Mouse (Mus musculus): ENCODE data around the gene Pygo1. TPM values are rescaled to one million over a fixed set of nuclear protein-coding genes. Genes with fewer than 3 reads are reported as not detected.
A peak's percentile ranks its signal among the peaks of the same experiment; 100 is the strongest.

The Pygo1 gene
- total and polyA plus RNA-seq, 3 experiments: 3.3 to 16.0 (median 13.6) TPM

DNA sequence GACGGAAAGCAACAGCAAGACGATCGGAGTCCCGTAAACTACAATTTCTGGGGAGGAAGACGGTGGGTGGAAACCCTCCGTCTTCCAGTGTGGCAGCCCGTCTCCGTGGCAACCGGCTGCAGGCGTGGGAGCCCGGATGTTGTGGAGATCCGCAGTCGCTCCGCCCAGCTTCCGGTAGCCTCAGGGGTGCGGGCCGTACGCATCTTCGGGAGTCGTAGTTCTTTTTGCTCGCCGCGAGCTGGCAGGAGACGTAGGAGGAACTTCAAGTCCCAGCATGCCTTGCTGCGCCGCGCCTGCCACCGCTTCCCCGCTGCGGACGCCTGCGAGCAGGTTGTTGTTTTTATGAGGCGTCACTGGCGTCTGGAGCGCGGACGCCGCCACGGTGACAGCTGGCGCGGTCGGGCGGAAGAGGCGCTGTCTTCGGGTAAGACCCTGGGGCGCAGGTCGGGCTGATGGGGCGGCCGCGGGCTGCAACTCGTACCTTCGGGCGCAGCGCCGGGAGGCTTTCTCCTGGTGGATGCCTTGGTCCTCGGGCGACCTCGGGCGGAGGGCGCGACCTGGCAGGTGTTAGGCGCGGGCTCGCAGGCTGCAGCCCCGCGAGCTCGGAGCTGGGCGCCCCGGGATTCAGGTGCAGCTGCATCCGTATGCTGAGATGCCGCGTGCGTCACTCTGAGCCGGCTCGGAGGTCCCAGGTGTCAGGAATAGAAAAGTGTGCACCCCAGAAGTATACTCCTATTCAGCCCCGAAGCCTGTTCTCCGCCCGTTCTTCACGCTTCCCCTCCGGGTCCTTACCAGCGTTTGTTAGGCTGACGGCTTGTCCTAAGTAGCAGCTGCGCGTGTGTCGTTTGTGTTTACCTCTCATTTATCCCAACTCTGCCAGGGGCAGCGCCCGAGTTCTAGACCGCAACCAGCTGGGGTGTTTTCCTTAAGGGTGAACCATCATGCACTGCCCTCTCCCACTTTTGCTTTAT is 60.1 kb downstream of the Pygo1 start, which contains the start of the genes Ccpg1os and Ccpg1:
Gene Ccpg1os, minus strand, starts transcription at position 133 of the 971 bp plus-strand sequence.
Gene Ccpg1, plus strand, starts transcription at position 180 of the 971 bp plus-strand sequence.
- Histone ChIP-seq H3K36me3 (ENCODE audit: control insufficient read depth, insufficient read depth, low read length) (no peaks in the 10 kb centered on the region), H3K79me2 (replicated peaks; ENCODE audit: control insufficient read depth, insufficient read depth, low read length) (no peaks in the 10 kb centered on the region), H3K4me3 (peak within 1 kb of the TSS; percentile 69), H3K9ac (ENCODE audit: low read depth, low read length) (peak within 1 kb of the TSS; percentile 83), H3K27ac (peak within 1 kb of the TSS; percentile 95), H3K27me3 (ENCODE audit: control insufficient read depth, insufficient read depth, low read length) (no peaks in the 10 kb centered on the region), H3K4me1 (ENCODE audit: control insufficient read depth, insufficient read depth, low read length) (peaks cover 1% of the 10 kb centered on the region; the same call in 1 of the 2 replicates)
- intact Hi-C loops (cut with DNase I): loop anchor here (2.0 to 5.0 kb wide), 3 partner anchors 15 to 127 kb away; partner anchors contain the start of gene Rsl24d1
- DNase-seq: peak; percentile 94 to 98
- peak; percentile 62 for TF ChIP-seq POLR2A (IDR thresholded peaks at IDR 0.05; ENCODE audit: insufficient read depth, low read depth, low read length)
- TF ChIP-seq EP300 (IDR thresholded peaks at IDR 0.05; ENCODE audit: insufficient read depth, low read depth, low read length): peak; percentile 7; the same call in 1 of the 2 replicates
- peak; percentile 46 for TF ChIP-seq CTCF (IDR thresholded peaks at IDR 0.05)
- WGBS: under 1% methylated on average over 88 of the region's 88 CpGs

DNA sequence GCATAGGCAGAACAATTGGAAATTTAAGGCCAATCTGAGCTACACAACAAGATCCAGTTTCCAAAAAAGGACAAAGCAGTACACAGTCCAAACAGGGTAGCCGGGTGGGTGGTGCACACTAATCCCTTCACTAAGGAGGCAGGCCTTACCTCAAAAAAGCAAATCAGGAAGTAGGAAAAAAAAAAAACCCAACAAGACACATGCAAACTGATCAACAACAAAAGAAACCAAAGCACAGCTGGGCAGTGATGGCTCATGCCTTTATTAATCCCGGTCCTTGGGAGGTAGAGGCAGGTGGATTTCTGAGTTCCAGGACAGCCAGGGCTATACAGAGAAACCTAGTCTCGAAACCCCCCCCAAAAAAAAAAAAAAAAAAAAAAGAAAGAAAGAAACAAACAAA is 62.3 kb downstream of the Pygo1 start:
- Histone ChIP-seq H3K79me2 (replicated peaks; ENCODE audit: control insufficient read depth, insufficient read depth, low read length) (no peaks in the 10 kb centered on the region), H3K9ac (ENCODE audit: low read depth, low read length) (no peak overlapping the region), H3K27me3 (ENCODE audit: control insufficient read depth, insufficient read depth, low read length) (no peaks in the 10 kb centered on the region), H3K27ac (no peak overlapping the region), H3K4me1 (ENCODE audit: control insufficient read depth, insufficient read depth, low read length) (peaks cover 1% of the 10 kb centered on the region), H3K36me3 (ENCODE audit: control insufficient read depth, insufficient read depth, low read length) (no peaks in the 10 kb centered on the region), H3K4me3 (no peak overlapping the region)
- intact Hi-C loops (cut with DNase I): loop anchor here (5.0 kb wide), 2 partner anchors 50 to 125 kb away; partner anchors contain the start of gene Rsl24d1
- TF ChIP-seq POLR2A (IDR thresholded peaks at IDR 0.05; ENCODE audit: insufficient read depth, low read depth, low read length) (no peak), CTCF (IDR thresholded peaks at IDR 0.05) (no peak), EP300 (IDR thresholded peaks at IDR 0.05; ENCODE audit: insufficient read depth, low read depth, low read length) (no peak)
- no peak for DNase-seq
- WGBS: 59% methylated on average over 3 of the region's 3 CpGs

DNA sequence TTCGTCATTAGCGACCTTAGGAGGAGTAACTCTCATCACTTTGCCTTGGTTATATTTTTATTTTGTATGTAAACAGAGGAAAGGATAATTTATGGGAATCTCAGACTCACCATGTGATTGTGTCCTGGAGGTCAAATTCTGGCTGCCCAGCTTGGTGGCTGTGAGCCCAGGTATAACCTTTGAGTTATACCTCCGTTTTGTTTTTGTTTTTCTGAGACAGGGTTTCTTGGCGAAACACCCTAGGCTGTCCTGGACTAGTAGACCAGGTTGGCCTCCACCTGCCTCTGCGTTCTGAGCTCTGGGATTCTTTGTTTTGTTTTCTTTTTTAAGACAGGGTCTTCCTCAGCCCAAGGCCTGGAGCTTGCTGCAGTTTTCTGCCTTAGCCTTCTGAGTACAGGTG is 63.3 kb downstream of the Pygo1 start:
- WGBS: 84% methylated on average over 5 of the region's 5 CpGs
- no peak overlapping the region for H3K27ac ChIP-seq
- intact Hi-C loops (cut with DNase I): loop anchor here (5.0 kb wide), 2 partner anchors 49 to 124 kb away; partner anchors contain the start of gene Rsl24d1

DNA sequence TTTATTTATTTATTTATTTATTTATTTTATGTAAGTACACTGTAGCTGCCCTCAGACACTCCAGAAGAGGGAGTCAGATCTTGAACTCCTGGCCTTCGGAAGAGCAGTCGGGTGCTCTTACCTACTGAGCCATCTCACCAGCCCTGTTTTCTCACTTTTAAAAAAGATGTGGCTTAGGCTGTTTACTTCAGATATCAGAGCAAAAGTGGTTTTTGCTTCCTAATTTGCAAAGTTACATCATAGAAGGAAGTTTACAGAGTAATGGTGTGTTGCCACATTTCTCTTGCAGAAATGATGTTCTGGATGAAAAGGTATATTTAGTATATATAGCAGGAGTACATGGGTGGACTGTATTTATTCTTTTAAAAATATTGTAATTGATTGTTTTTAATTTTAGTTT is 66.0 kb downstream of the Pygo1 start:
- H3K79me2 ChIP-seq (replicated peaks; ENCODE audit: control insufficient read depth, insufficient read depth, low read length): peaks cover 2% of the 10 kb centered on the region; the same call in 1 of the 2 replicates
- no peak for DNase-seq
- 97% methylated on average over 2 of the region's 2 CpGs for WGBS
- no peak overlapping the region for H3K4me3 ChIP-seq
- peaks cover 1% of the 10 kb centered on the region for H3K4me1 ChIP-seq (ENCODE audit: control insufficient read depth, insufficient read depth, low read length)
- H3K36me3 ChIP-seq (ENCODE audit: control insufficient read depth, insufficient read depth, low read length): no peaks in the 10 kb centered on the region; the same call in 1 of the 2 replicates
- no peak overlapping the region for H3K9ac ChIP-seq (ENCODE audit: low read depth, low read length)
- H3K27me3 ChIP-seq (ENCODE audit: control insufficient read depth, insufficient read depth, low read length): no peaks in the 10 kb centered on the region
- no peak overlapping the region for H3K27ac ChIP-seq
- intact Hi-C loops (cut with DNase I): no loop called here
- TF ChIP-seq EP300 (IDR thresholded peaks at IDR 0.05; ENCODE audit: insufficient read depth, low read depth, low read length) (no peak), CTCF (IDR thresholded peaks at IDR 0.05) (no peak), POLR2A (IDR thresholded peaks at IDR 0.05; ENCODE audit: insufficient read depth, low read depth, low read length) (no peak)

More for the DNA sequence above, 63.3 kb downstream of the Pygo1 start:
- Histone ChIP-seq H3K4me1 (ENCODE audit: control insufficient read depth, insufficient read depth, low read length) (peaks cover 1% of the 10 kb centered on the region), H3K36me3 (ENCODE audit: control insufficient read depth, insufficient read depth, low read length) (no peaks in the 10 kb centered on the region), H3K79me2 (replicated peaks; ENCODE audit: control insufficient read depth, insufficient read depth, low read length) (no peaks in the 10 kb centered on the region; the same call in 1 of the 2 replicates), H3K9ac (ENCODE audit: low read depth, low read length) (no peak overlapping the region), H3K27me3 (ENCODE audit: control insufficient read depth, insufficient read depth, low read length) (no peaks in the 10 kb centered on the region), H3K4me3 (no peak overlapping the region)
- TF ChIP-seq CTCF (IDR thresholded peaks at IDR 0.05): no peak
- TF ChIP-seq POLR2A (IDR thresholded peaks at IDR 0.05; ENCODE audit: insufficient read depth, low read depth, low read length): no peak
- TF ChIP-seq EP300 (IDR thresholded peaks at IDR 0.05; ENCODE audit: insufficient read depth, low read depth, low read length): no peak
- DNase-seq: no peak

DNA sequence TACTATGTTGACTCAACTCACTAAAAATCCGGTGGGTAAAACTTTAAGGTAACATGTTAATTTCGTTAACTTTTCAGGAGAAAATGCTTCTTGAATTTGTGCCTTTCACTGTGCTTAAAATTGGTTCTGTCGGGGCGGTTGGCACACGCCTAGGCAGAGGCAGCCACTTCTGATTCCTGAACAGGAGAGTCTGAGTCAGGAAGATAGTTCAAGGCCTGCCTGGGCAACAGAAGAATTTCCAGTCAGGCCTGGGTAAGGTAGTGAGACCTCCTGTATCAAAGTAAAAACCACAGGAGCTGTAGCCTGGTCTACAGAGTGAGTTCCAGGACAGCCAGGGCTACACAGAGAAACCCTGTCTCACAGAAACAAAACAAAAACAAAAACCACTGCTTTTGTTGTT is 67.1 kb downstream of the Pygo1 start:
- no peaks in the 10 kb centered on the region for H3K27me3 ChIP-seq (ENCODE audit: control insufficient read depth, insufficient read depth, low read length)
- no peak for DNase-seq
- TF ChIP-seq CTCF (IDR thresholded peaks at IDR 0.05) (no peak), EP300 (IDR thresholded peaks at IDR 0.05; ENCODE audit: insufficient read depth, low read depth, low read length) (no peak), POLR2A (IDR thresholded peaks at IDR 0.05; ENCODE audit: insufficient read depth, low read depth, low read length) (no peak)
- H3K79me2 ChIP-seq (replicated peaks; ENCODE audit: control insufficient read depth, insufficient read depth, low read length): peaks cover 2% of the 10 kb centered on the region; the same call in 1 of the 2 replicates
- H3K9ac ChIP-seq (ENCODE audit: low read depth, low read length): no peak overlapping the region
- H3K36me3 ChIP-seq (ENCODE audit: control insufficient read depth, insufficient read depth, low read length): no peaks in the 10 kb centered on the region; the same call in 1 of the 2 replicates
- no peak overlapping the region for H3K4me3 ChIP-seq
- intact Hi-C loops (cut with DNase I): no loop called here
- WGBS: 90% methylated on average over 5 of the region's 5 CpGs
- H3K4me1 ChIP-seq (ENCODE audit: control insufficient read depth, insufficient read depth, low read length): no peaks in the 10 kb centered on the region; the same call in none of the 2 replicates
- no peak overlapping the region for H3K27ac ChIP-seq
